Mouse (Mus musculus) spleen, adult 2 months (tissue): ENCODE data around the gene Car6.

ENCODE experiments used
- CTCF ChIP-seq: fragments of 200-500 bp; IDR thresholded peaks from 2 replicates; pipeline ENCODE4 v1.5.1; 2011; ENCODE audit warnings: mild to moderate bottlenecking, inconsistent platforms; ENCODE audit not compliant: insufficient read depth, insufficient read length, insufficient replicate concordance; ENCODE audit errors: extremely low read depth
- POLR2A ChIP-seq: fragments of 200-500 bp; IDR thresholded peaks from 2 replicates; pipeline ENCODE4 v1.6.1; 2011; ENCODE audit warnings: low read depth, low read length, inconsistent platforms

GRCm38 (mm10) chr4:150213910-150214309 is 12.8 kb upstream of the Car6 start:
- TF ChIP-seq POLR2A (no peak), CTCF (no peak)
